Mouse (Mus musculus): ENCODE data around the gene Slc11a2. TPM values are rescaled to one million over a fixed set of nuclear protein-coding genes. Genes with fewer than 3 reads are reported as not detected.
"Not testable (repeated sequence)": the region's sequence is repeated elsewhere in the genome, so short reads cannot be mapped to it uniquely, and the experiment has no call there.

Slc11a2 gene
- total RNA-seq, 2 experiments from 2014 or later, result 61.4 to 65.1 TPM

DNA sequence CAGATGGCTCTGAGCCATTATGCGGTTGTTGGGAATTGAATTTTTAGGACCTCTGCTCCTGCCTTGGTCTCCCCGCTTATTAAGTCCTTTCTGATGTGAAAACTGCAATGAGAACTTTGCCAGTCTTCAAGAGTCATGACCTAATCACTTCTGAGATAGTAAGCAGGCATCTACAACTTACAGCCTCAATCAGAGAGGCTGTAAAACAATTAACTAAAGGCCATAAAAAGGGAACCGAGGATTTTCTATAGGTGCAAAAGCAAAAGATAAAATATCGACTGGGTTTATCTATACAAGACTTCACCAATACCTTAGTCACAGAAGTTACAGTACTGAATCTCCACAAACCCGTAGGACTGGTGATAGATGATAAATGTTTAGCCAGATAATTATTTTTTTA is 69.0 kb downstream of the Slc11a2 start:
- no peak for DNase-seq (ENCODE audit: low spot score in 2 of 2)

DNA sequence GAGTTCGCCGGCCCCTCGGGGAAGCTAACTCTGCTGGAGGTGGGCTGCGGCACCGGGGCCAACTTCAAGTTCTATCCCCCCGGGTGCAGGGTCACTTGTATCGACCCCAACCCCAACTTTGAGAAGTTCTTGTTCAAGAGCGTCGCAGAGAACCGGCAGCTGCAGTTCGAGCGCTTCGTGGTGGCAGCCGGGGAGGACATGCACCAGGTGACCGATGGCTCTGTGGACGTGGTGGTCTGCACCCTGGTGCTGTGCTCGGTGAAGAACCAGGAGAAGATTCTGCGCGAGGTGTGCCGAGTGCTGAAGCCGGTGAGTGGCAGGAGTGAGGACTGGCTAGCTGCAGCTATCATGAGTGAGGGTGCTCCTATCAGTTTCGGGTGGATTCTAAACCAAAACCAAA is 71.5 kb downstream of the Slc11a2 start:
- not testable (repeated sequence) for DNase-seq (ENCODE audit: low spot score in 2 of 2)

GRCm38 (mm10) chr15:100352711-100353250 is 72.1 kb downstream of the Slc11a2 start, which contains the start of the genes Methig1 and Mettl7a2:
Methig1 (plus strand) TSS chr15:100353149.
Mettl7a2 (plus strand) TSS chr15:100353200.
- DNase-seq (ENCODE audit: low spot score in 2 of 2), result no peak

- DNase-seq (ENCODE audit: low spot score in 2 of 2), result no peak
These were observed 73.3 kb downstream of the Slc11a2 start for GRCm38 (mm10) chr15:100351501-100352060.

DNA sequence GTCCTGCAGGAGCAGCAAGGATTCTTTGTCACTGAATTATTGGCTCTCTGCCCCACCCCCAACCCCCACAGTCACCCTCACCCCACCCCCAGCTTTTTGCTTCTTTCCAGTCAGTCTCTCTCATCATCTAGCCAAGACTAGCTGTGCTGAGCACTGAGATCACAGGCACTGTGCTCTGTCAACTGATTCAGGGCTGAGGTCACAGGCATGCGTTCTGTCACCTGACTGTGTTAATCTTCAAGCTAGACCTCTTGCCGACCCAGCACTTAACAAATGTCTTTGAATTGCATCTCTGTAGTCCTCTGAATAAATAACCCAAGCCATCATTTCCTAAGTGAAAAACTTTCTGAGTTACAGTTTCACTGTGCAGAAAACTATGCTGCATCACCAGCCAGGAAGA is 75.4 kb downstream of the Slc11a2 start:
- DNase-seq (ENCODE audit: low spot score in 2 of 2), result no peak

DNA sequence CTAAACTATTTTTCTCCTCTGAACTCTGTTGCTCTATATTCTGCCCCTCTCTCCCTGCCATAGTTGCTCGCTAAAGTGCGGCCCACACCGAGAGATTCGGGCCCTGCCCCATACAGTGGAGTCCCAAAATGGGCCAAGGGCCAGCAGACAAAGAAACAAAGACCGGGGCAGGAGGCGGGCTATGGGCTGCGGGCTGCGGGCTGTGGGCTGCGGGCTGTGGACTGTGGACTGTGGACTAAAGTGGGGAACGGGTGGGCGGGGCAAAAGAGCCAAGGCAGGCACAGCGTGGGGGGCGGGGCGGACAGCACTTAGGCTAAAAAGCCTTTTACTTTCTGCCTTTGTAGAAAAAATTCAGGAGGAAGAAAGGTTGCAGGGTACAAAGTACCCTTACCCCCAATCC is 78.1 kb downstream of the Slc11a2 start:
- DNase-seq (ENCODE audit: low spot score in 2 of 2), result no peak

- DNase-seq (ENCODE audit: low spot score in 2 of 2), result no peak
These were observed 79.4 kb downstream of the Slc11a2 start for GRCm38 (mm10) chr15:100345484-100345883.

DNA sequence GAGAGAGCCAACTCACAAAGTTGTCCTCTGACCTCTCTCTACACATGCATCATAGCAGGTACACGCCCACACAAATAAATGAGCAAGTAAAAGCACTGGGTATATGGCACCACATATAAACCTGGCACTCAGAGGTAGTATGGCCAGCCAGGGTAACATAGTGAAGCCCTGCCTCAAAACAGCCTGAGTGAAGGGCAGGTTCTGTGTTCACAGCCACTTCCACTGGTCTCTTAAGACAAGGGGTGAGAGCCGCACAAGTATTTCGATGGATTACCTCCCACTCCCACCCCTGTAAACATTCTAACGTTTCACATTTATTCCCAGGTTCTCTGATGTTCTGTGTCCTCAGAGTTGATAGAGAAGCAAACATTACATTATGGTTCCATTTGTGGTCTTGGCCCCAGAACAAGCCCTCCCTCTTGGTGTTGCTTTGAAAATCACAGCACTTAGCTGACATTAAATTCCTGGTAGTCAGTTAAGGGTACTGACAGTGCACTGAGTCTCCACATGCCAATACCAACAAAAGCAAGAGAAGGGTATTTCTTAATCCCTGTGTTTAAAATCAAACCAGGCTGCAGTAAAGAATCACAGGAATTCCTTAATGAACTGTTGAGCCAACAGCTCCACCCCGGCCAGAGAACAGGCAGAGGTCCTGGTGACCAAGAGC is 83.4 kb downstream of the Slc11a2 start:
- DNase-seq (ENCODE audit: low spot score in 2 of 2), result not testable (repeated sequence)

Other genes with a start within 250 kb of the Slc11a2 start
- 10 to 100 TPM; 15.1 to 16.3 TPM for gene Atf1, start 197.3 kb downstream of the Slc11a2 start, total RNA-seq (2021)
- not detected for gene Tmprss12, start 144.2 kb downstream of the Slc11a2 start, total RNA-seq (2021)
- gene Mettl7a1, start 120.9 kb downstream of the Slc11a2 start, total RNA-seq (2021), result 10 to 100 TPM; 22.3 to 26.8 TPM
- gene Mettl7a3, start 90.1 kb downstream of the Slc11a2 start, total RNA-seq (2021), result not detected
- not detected for gene Methig1, start 71.9 kb downstream of the Slc11a2 start, total RNA-seq (2021)
- gene Mettl7a2, start 71.9 kb downstream of the Slc11a2 start, total RNA-seq (2021), result under 1 TPM; 0.37 to 0.55 TPM
- gene Higd1c, start 60.5 kb downstream of the Slc11a2 start, total RNA-seq (2021), result not detected
- not detected for gene Gm5475, start 2.9 kb downstream of the Slc11a2 start, total RNA-seq (2021)
- 10 to 100 TPM; 61.1 to 66.6 TPM for gene Letmd1, start 44.0 kb upstream of the Slc11a2 start, total RNA-seq (2021)
- 10 to 100 TPM; 27.6 to 28.9 TPM for gene Csrnp2, start 70.4 kb upstream of the Slc11a2 start, total RNA-seq (2021)
- 10 to 100 TPM; 31.1 to 31.6 TPM for gene Tfcp2, start 126.9 kb upstream of the Slc11a2 start, total RNA-seq (2021)
- gene Pou6f1, start 174.9 kb upstream of the Slc11a2 start, total RNA-seq (2021), result 10 to 100 TPM; 93.9 to 99.1 TPM
- gene Dazap2, start 190.3 kb upstream of the Slc11a2 start, total RNA-seq (2021), result 100 to 1,000 TPM; 105 to 107 TPM
- gene Smagp, start 211.9 kb upstream of the Slc11a2 start, total RNA-seq (2021), result 1 to 10 TPM; 2.1 to 2.7 TPM
- 1 to 10 TPM; 4.6 to 5.0 TPM for gene Bin2, start 244.5 kb upstream of the Slc11a2 start, total RNA-seq (2021)

All from layer of hippocampus, postnatal 14 days (tissue).